Mouse (Mus musculus): ENCODE results near the gene Rfc2.

- TF ChIP-seq TAL1 (IDR thresholded peaks at IDR 0.05; ENCODE audit: low read length) (no peak), GATA1 (IDR thresholded peaks at IDR 0.05; ENCODE audit: low read length) (no peak)
These were observed 45.1 kb upstream of the Rfc2 start for GRCm38 (mm10) chr5:134536036-134536435.

Measured in erythroblast, embryonic 14.5 days (primary cell).